ENCODE assay signal across 15 mouse cellular contexts in genomic region chr1:134697522-134698250, GRCm38 (mm10). TPM values are rescaled to one million over a fixed set of nuclear protein-coding genes. Genes with fewer than 3 reads are reported as not detected.
"Had no signal": no experiment of that assay in that cellular context is flagged by ENCODE, and none has a peak within 500 bp of the region (broad histone marks: within the 10 kb centered on the region; RNA-seq: fewer than 3 reads in every experiment).

No protein-coding gene starts in this region.

- H3K4me3 ChIP-seq: limb, embryonic 13.5 days; liver, embryonic 15.5 days; neural tube, embryonic 12.5 days had no signal

- H3K9me3 ChIP-seq: limb, embryonic 13.5 days; liver, embryonic 15.5 days; neural tube, embryonic 12.5 days had no signal

- H3K4me1 ChIP-seq: liver, embryonic 15.5 days had no signal

- H3K4me2 ChIP-seq: limb, embryonic 13.5 days; liver, embryonic 11.5 days; liver, embryonic 15.5 days; neural tube, embryonic 12.5 days had no signal

- DNase-seq: kidney, postnatal 36 days; layer of hippocampus, adult 9-11 months; lung, adult 2 months; lung, postnatal 36 days; midbrain, embryonic 14.5 days; right cerebral cortex, postnatal 4 days; spleen, adult 18-20 months; thymus, adult 2 months; thymus, postnatal 25 days had no signal

- H3K27ac ChIP-seq: limb, embryonic 13.5 days; liver, embryonic 15.5 days; neural tube, embryonic 12.5 days had no signal

- H3K36me3 ChIP-seq: limb, embryonic 13.5 days; liver, embryonic 15.5 days; neural tube, embryonic 12.5 days had no signal

- ATAC-seq: lung, postnatal 0 days had no signal

- H3K27me3 ChIP-seq: limb, embryonic 13.5 days; liver, embryonic 15.5 days; neural tube, embryonic 12.5 days had no signal

- H3K9ac ChIP-seq: limb, embryonic 13.5 days; liver, embryonic 15.5 days; neural tube, embryonic 12.5 days had no signal

RNA-seq across cellular contexts. Expression of gene Syt2, which starts 51.2 kb away (rescaled TPM):
- total RNA-seq: monocyte, adult 5-6 weeks had no signal
